Mouse (Mus musculus) adrenal gland, adult 8-10 months (tissue): ENCODE results near the gene Impdh2. TPM values are rescaled to one million over a fixed set of nuclear protein-coding genes. Genes with fewer than 3 reads are reported as not detected.

ENCODE experiments used
- DNase-seq: peaks from one replicate; pipeline ENCODE4 v3.0.0; 2022
- microRNA-seq, 2 experiments: library from miRNA; unstranded; fragments of <30 nt; microRNA quantifications; one replicate each; pipeline ENCODE4 v1.2.0; 2022
- total RNA-seq, 4 experiments: library from RNA; stranded (reverse); gene quantifications; 2 replicates each; pipeline ENCODE4 v1.2.4; 2022

The Impdh2 gene
- total RNA-seq, 4 experiments from 2014 or later = 59.9 to 88.8 (median 73.5) TPM

DNA sequence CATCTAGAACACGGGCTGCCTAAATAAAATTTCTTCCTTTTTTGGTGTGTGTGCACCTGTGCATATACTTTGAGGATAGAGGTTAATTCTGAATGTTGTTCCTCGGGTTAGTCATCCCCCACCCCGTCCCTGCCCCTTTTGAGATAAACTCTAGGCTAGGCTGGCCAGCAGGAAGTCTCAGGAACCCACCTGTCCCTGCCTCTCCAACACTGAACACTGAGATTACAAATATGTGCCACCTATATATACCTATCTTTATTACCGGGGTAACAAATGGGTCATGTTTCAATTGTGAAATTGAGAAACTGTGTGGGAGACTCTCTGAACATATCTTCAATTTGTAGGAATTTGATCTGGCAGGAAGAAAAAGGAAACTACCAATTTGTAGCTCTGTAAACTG is 48.8 kb downstream of the Impdh2 start:
- DNase-seq = no peak

DNA sequence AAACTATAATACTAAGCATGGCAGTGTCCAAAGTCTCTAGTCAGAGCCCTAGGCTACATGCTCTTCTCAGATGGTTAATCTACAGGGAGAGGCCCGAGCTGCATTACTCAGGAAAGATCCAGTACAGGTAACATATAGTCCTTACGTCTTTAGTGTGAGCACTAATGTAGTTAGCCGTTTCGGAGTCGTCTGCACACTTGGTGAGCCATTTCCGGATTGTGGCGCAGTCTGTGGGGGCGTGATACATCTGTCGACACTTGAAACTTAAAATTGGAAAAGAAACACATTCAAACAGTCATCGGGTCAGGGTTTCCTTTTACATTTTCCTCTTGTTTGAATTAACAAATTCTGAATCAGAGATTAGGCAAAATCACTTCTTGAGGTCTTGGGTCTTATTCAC is 51.4 kb downstream of the Impdh2 start:
- no peak for DNase-seq

Small RNA genes lying within 50 kb of the gene (microRNA-seq; reads per million reads assigned to microRNA genes)
- gene Gm24083 = 0 reads per million in 2 experiments
- 0 reads per million in 2 experiments for gene Mir191
- gene Mir425 = 717 to 911 reads per million in 2 experiments

Other genes starting within 250 kb of the Impdh2 start
- gene Gpx1, start 221.4 kb upstream of the Impdh2 start, total RNA-seq = 100 to 1,000 TPM; 524 to 812 (median 629) TPM
- 100 to 1,000 TPM; 124 to 152 (median 132) TPM for gene Usp4, start 212.4 kb upstream of the Impdh2 start, total RNA-seq
- gene 1700102P08Rik, start 167.5 kb upstream of the Impdh2 start, total RNA-seq = 1 to 10 TPM in 3 of 4 experiments, under 1 TPM in 1; 0.96 to 1.6 (median 1.3) TPM
- gene Ccdc36, start 131.8 kb upstream of the Impdh2 start, total RNA-seq = under 1 TPM in 1 of 4 experiments, not detected in 3; 0.10 TPM
- not detected for gene BC048562, start 123.8 kb upstream of the Impdh2 start, total RNA-seq
- gene Ccdc71, start 99.8 kb upstream of the Impdh2 start, total RNA-seq = 10 to 100 TPM; 46.6 to 56.5 (median 52.7) TPM
- 10 to 100 TPM; 19.7 to 48.3 (median 33.1) TPM for gene Klhdc8b, start 98.7 kb upstream of the Impdh2 start, total RNA-seq
- 100 to 1,000 TPM; 117 to 175 (median 152) TPM for gene Lamb2, start 80.5 kb upstream of the Impdh2 start, total RNA-seq
- 100 to 1,000 TPM; 239 to 312 (median 257) TPM for gene Usp19, start 69.7 kb upstream of the Impdh2 start, total RNA-seq
- gene Qars, start 52.6 kb upstream of the Impdh2 start, total RNA-seq = 100 to 1,000 TPM; 181 to 239 (median 220) TPM
- 100 to 1,000 TPM; 131 to 151 (median 139) TPM for gene Qrich1, start 43.5 kb upstream of the Impdh2 start, total RNA-seq
- 10 to 100 TPM; 60.1 to 76.1 (median 70.8) TPM for gene Ndufaf3, start 7.1 kb downstream of the Impdh2 start, total RNA-seq
- 10 to 100 TPM; 72.5 to 99.3 (median 83.0) TPM for gene Dalrd3, start 9.6 kb downstream of the Impdh2 start, total RNA-seq
- gene Wdr6, start 18.5 kb downstream of the Impdh2 start, total RNA-seq = 100 to 1,000 TPM; 115 to 182 (median 165) TPM
- gene P4htm, start 37.4 kb downstream of the Impdh2 start, total RNA-seq = 10 to 100 TPM in 3 of 4 experiments, 1 to 10 TPM in 1; 7.4 to 14.7 (median 11.6) TPM
- gene Arih2, start 89.1 kb downstream of the Impdh2 start, total RNA-seq = 10 to 100 TPM; 53.4 to 73.7 (median 61.0) TPM
- 100 to 1,000 TPM in 1 of 4 experiments, 10 to 100 TPM in 3; 71.4 to 108 (median 90.9) TPM for gene Slc25a20, start 101.8 kb downstream of the Impdh2 start, total RNA-seq
- gene Prkar2a, start 129.0 kb downstream of the Impdh2 start, total RNA-seq = 10 to 100 TPM; 29.9 to 45.0 (median 33.7) TPM
- 100 to 1,000 TPM in 3 of 4 experiments, 10 to 100 TPM in 1; 93.0 to 156 (median 128) TPM for gene Ip6k2, start 223.5 kb downstream of the Impdh2 start, total RNA-seq
- 10 to 100 TPM; 11.1 to 19.0 (median 17.0) TPM for gene Nckipsd, start 248.1 kb downstream of the Impdh2 start, total RNA-seq